19 mouse cellular contexts compared by ENCODE assay signal in the genomic region with DNA sequence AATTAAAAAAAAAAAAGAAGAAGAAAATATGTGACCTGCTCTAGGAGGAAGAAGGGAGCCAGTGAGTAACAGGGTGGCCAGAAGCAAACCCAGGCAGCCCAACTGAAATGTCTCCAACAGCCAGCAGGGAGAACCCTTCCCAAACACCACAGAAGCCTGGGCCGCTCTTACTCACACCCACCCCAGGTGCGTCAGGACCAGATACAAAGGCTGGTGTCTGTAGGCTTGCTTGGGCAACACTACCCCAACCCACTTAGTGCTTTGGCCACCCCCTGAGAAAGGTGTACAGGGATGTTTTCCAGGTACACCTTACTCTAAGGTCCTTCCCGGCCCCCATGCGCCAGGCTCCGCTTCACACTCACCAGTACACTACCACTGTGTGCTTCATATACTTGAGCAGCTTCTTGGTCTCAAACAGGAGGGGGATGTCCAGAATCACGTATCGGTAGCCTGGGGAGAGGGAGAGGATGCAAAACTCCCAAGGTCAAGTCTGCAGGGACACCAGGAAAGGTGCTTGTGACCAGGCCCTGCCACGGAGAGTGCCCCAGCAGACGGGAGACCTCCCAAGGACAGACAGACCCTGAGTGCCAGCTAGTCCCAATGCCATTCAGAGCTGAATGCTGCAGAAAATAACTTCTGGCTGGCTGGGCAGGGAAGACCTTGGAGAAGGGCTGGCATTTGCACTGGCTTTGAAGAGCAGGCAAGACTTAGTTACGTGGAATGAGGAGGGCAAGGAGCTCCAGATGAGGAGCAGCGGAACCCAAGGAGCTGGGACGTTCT. TPM values are rescaled to one million over a fixed set of nuclear protein-coding genes. Genes with fewer than 3 reads are reported as not detected.
DNase-seq lines count a peak whose midpoint lies in the region; ATAC-seq lines count a peak whose summit lies in the region.
"Had no signal": no experiment of that assay in that cellular context is flagged by ENCODE, and none has a peak within 500 bp of the region (broad histone marks: within the 10 kb centered on the region; RNA-seq: fewer than 3 reads in every experiment).

No protein-coding gene starts in this region.

- H3K9me3 ChIP-seq in neural tube, embryonic 15.5 days (replicated peaks) = no peaks in the 10 kb centered on the region
- H3K9me3 ChIP-seq: forebrain, embryonic 10.5 days; midbrain, embryonic 13.5 days had no signal

- H3K4me2 ChIP-seq in neural tube, embryonic 15.5 days = no peak overlapping the region
- H3K4me2 ChIP-seq: midbrain, embryonic 13.5 days had no signal

- 97% methylated on average over 12 of the region's 12 CpGs for WGBS in neural tube, embryonic 15.5 days

- DNase-seq in heart, adult 18-20 months = peak; percentile 49 to 66
- no peak for DNase-seq in heart, postnatal 25 days (ENCODE audit: low spot score)
- peak; percentile 42 for DNase-seq in ovary, postnatal 36 days (ENCODE audit: low spot score)
- no peak for DNase-seq in ovary, postnatal 10 days (ENCODE audit: low spot score)
- DNase-seq in adrenal gland, postnatal 25 days = peak; percentile 44
- no peak for DNase-seq in urinary bladder, postnatal 10 days (ENCODE audit: low spot score)
- DNase-seq in layer of hippocampus, adult 18-20 months (ENCODE audit: low spot score in 2 of 2) = no peak
- DNase-seq: cerebellum, adult 8-10 months; forebrain, postnatal 0 days; kidney, adult 11 months had no signal

- peaks cover 8% of the 10 kb centered on the region for H3K4me1 ChIP-seq in neural tube, embryonic 15.5 days

- peaks cover 4% of the 10 kb centered on the region; the same call in 1 of the 2 replicates for H3K27me3 ChIP-seq in neural tube, embryonic 15.5 days (replicated peaks)
- H3K27me3 ChIP-seq: CH12.LX had no signal

- H3K27ac ChIP-seq in neural tube, embryonic 15.5 days (replicated peaks) = no peak overlapping the region
- H3K27ac ChIP-seq: forebrain, embryonic 10.5 days; stomach, postnatal 0 days had no signal

- no peak for ATAC-seq in neural tube, embryonic 15.5 days (ENCODE audit: low FRiP score)
- ATAC-seq: forebrain, postnatal 0 days; hindbrain, embryonic 16.5 days; lung, postnatal 0 days; midbrain, embryonic 13.5 days had no signal

- H3K4me3 ChIP-seq in neural tube, embryonic 15.5 days (replicated peaks) = no peak overlapping the region
- H3K4me3 ChIP-seq: forebrain, embryonic 10.5 days; midbrain, embryonic 13.5 days had no signal

- intact Hi-C loops in heart, postnatal 25 days (cut with DNase I) = no loop called here

- H3K36me3 ChIP-seq in neural tube, embryonic 15.5 days = peaks cover 54% of the 10 kb centered on the region

- H3K9ac ChIP-seq in neural tube, embryonic 15.5 days (replicated peaks) = no peak overlapping the region
- H3K9ac ChIP-seq: forebrain, postnatal 0 days; midbrain, embryonic 13.5 days had no signal

RNA-seq across cellular contexts. Expression of a gene that starts 30.8 kb away (rescaled TPM):
- 10 to 100 TPM; 67.5 to 74.8 TPM for total RNA-seq in heart, adult 18-20 months (2021)
- 10 to 100 TPM; 65.2 to 66.1 TPM for total RNA-seq in heart, postnatal 25 days (2021)
- 103 and 104 TPM in 2 replicates for total RNA-seq in adrenal gland, postnatal 25 days (2021)
- 33.8 and 39.3 TPM in 2 replicates for polyA plus RNA-seq in neural tube, embryonic 15.5 days (2015; fragmentation: Nextera tagmentation; extraction: Ambion mirVana)
- total RNA-seq in layer of hippocampus, adult 18-20 months (2021) = 100 to 1,000 TPM; 166 to 172 TPM

RNA-seq across cellular contexts. Expression of a gene that starts 31.0 kb away (rescaled TPM):
- 10 to 100 TPM; 60.9 to 72.9 TPM for total RNA-seq in heart, adult 18-20 months (2021)
- total RNA-seq in heart, postnatal 25 days (2021) = 10 to 100 TPM; 83.5 to 84.3 TPM
- total RNA-seq in adrenal gland, postnatal 25 days (2021) = 73.0 and 82.7 TPM in 2 replicates
- 149 and 153 TPM in 2 replicates for polyA plus RNA-seq in neural tube, embryonic 15.5 days (2015; fragmentation: Nextera tagmentation; extraction: Ambion mirVana)
- 10 to 100 TPM; 68.9 to 69.0 TPM for total RNA-seq in layer of hippocampus, adult 18-20 months (2021)

RNA-seq across cellular contexts. Expression of a gene that starts 50.7 kb away (rescaled TPM):
- not detected for total RNA-seq in heart, adult 18-20 months (2021)
- total RNA-seq in heart, postnatal 25 days (2021) = not detected
- 34.9 and 49.7 TPM in 2 replicates for total RNA-seq in adrenal gland, postnatal 25 days (2021)
- polyA plus RNA-seq in neural tube, embryonic 15.5 days (2015; fragmentation: Nextera tagmentation; extraction: Ambion mirVana) = 4.4 TPM in 2 replicates
- total RNA-seq in layer of hippocampus, adult 18-20 months (2021) = 10 to 100 TPM; 17.3 to 20.4 TPM
- total RNA-seq: CH12.LX; hematopoietic stem cell, adult 5-6 weeks; megakaryocyte progenitor cell, adult 5-6 weeks had no signal

Comparison
In these comparisons a context has a peak if more than half of its experiments do, and no peak if none do; other contexts are left out.
1. DNase-seq: peak in heart, adult 18-20 months (2 of 2), ovary, postnatal 36 days (single experiment) and adrenal gland, postnatal 25 days (single experiment); none in heart, postnatal 25 days (single experiment), ovary, postnatal 10 days (single experiment), urinary bladder, postnatal 10 days (single experiment) and layer of hippocampus, adult 18-20 months (0 of 2).
2. RNA of a gene that starts 50.7 kb away (total RNA-seq): 34.9 to 49.7 TPM in adrenal gland, postnatal 25 days and 17.3 to 20.4 TPM in layer of hippocampus, adult 18-20 months; not detected in heart, adult 18-20 months and not detected in heart, postnatal 25 days; every median in the first group is over 10 times any median in the second.